Mouse (Mus musculus) cerebellum, adult 18-20 months (tissue): ENCODE results near the gene Ajm1.

Experiments used
- DNase-seq, 2 experiments: peaks; one replicate each; pipeline ENCODE4 v3.0.0; 2021

Ajm1 gene

GRCm38 (mm10) chr2:25583120-25583481 lies 1.5 kb upstream of the Ajm1 start:
- peak; percentile 17 to 39 for DNase-seq

GRCm38 (mm10) chr2:25582466-25583119 lies 1.0 kb upstream of the Ajm1 start:
- peak; percentile 50 to 61 for DNase-seq

- DNase-seq, result peak; percentile 88 to 91
Measured at GRCm38 (mm10) chr2:25581901-25582301, 344 bp upstream of the Ajm1 start.

GRCm38 (mm10) chr2:25580621-25581101 lies 896 bp downstream of the Ajm1 start:
- peak; percentile 53 to 57 for DNase-seq

- peak; percentile 86 to 87 for DNase-seq
Measured at GRCm38 (mm10) chr2:25579737-25580460, 1.7 kb downstream of the Ajm1 start.

GRCm38 (mm10) chr2:25578796-25579736 lies 2.5 kb downstream of the Ajm1 start:
- peak in 1 of 2 experiments; percentile 49 for DNase-seq

GRCm38 (mm10) chr2:25577951-25578795 lies 3.4 kb downstream of the Ajm1 start:
- peak; percentile 24 to 64 for DNase-seq

GRCm38 (mm10) chr2:25576965-25577891 lies 4.3 kb downstream of the Ajm1 start:
- DNase-seq, result peak; percentile 33 to 64

- peak; percentile 25 to 45 for DNase-seq
Measured at GRCm38 (mm10) chr2:25576028-25576850, 5.3 kb downstream of the Ajm1 start.

- DNase-seq, result peak; percentile 64 to 72
Measured at GRCm38 (mm10) chr2:25575432-25576027, 6.0 kb downstream of the Ajm1 start.

GRCm38 (mm10) chr2:25574579-25575431 lies 6.8 kb downstream of the Ajm1 start, which contains the start of the genes Mamdc4 and Phpt1:
TSS of gene Mamdc4 (minus strand) at chr2:25574845.
TSS of gene Phpt1 (minus strand) at chr2:25575224.
- peak; percentile 93 to 97 for DNase-seq

- peak in 1 of 2 experiments; percentile 50 for DNase-seq
Measured at GRCm38 (mm10) chr2:25574136-25574535, 7.4 kb downstream of the Ajm1 start.

- DNase-seq, result no peak
Measured at GRCm38 (mm10) chr2:25573068-25573467, 8.5 kb downstream of the Ajm1 start.

GRCm38 (mm10) chr2:25571221-25571620 lies 10.3 kb downstream of the Ajm1 start:
- DNase-seq, result no peak

- DNase-seq, result no peak
Measured at GRCm38 (mm10) chr2:25569323-25569722, 12.2 kb downstream of the Ajm1 start.

- no peak for DNase-seq
Measured at GRCm38 (mm10) chr2:25568473-25569019, 13.0 kb downstream of the Ajm1 start.

- peak in 1 of 2 experiments; percentile 18 for DNase-seq
Measured at GRCm38 (mm10) chr2:25566558-25566957, 15.0 kb downstream of the Ajm1 start.

GRCm38 (mm10) chr2:25565741-25566140 lies 15.8 kb downstream of the Ajm1 start:
- DNase-seq, result peak in 1 of 2 experiments; percentile 17
